Mouse (Mus musculus): ENCODE measurements around the gene Rhob.
A peak's percentile ranks its signal among the peaks of the same experiment; 100 is the strongest.

Gene Rhob

DNA sequence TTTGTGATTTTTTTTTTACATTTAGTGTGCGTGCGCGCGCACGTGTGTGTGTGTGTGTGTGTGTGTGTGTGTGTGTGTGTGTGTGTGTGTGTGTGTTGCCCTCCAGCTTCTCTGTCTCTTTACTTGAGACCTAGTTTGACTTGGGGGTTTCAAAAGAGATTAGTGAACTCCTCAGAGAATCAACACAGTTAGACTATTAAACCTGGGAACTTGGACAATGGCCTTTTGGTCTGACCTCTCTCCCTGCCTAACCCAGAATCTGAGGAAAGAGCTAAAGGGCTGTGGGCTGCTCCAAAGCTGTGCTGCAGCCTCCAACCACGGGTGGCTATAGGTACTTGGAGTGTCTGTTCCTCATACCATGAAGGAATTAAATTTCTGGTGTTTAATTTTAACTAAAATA lies 4.3 kb upstream of the Rhob start:
- DNase-seq (ENCODE audit: low spot score in 2 of 2) = no peak

DNA sequence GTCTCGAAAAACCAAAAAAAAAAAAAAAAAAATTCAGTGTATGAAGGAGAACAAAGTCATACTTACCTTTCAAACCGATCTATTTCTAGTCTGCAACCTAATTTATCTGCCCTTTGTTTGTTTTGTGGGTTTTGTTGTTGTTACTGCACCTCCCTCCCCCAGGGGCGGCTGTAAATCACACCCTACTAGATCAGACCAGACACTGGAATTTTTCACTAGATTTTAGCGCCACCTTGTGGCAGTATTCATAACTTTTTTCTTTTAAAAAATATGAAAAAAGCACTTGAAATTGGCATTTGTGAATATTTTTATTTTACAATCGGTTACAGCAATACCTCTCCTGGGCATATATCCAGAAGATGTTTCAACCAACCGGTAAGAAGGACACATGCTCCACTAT lies 2.7 kb upstream of the Rhob start:
- DNase-seq (ENCODE audit: low spot score in 2 of 2) = peak in 1 of 2 experiments; percentile 59

DNA sequence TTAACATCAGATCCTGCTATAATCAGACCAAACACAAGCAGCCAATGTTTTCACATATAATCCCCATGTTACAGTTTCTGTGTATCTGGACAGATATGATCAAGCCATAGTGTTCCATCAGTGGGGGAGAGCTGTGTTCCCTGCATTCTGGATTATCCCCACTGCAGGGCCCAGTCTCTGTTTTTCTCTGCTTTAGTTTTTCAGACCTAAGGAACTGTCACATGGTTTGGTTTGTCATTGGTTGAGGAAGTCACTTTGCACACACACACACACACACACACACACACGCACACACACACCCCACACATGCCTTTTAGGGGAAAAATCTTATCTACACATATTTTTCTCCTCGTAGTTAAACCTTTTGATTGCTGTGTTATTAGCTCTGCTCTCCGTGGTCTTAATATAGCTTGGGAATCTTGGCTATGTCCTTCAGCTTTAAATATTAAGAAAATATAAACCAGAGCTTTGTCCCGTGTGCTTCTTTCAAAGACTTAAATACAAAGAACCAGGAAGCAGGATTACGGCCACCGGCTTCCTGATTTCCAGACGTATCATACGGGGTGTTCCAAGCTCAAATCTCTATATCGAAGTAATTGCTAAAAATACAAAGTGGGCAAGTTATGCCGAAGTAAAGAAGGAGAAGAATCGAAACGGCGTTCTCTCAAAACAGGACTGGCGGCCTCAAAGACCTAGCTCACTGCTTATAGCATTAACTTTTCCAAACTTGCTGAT lies 1.9 kb upstream of the Rhob start:
- DNase-seq (ENCODE audit: low spot score in 2 of 2) = no peak

DNA sequence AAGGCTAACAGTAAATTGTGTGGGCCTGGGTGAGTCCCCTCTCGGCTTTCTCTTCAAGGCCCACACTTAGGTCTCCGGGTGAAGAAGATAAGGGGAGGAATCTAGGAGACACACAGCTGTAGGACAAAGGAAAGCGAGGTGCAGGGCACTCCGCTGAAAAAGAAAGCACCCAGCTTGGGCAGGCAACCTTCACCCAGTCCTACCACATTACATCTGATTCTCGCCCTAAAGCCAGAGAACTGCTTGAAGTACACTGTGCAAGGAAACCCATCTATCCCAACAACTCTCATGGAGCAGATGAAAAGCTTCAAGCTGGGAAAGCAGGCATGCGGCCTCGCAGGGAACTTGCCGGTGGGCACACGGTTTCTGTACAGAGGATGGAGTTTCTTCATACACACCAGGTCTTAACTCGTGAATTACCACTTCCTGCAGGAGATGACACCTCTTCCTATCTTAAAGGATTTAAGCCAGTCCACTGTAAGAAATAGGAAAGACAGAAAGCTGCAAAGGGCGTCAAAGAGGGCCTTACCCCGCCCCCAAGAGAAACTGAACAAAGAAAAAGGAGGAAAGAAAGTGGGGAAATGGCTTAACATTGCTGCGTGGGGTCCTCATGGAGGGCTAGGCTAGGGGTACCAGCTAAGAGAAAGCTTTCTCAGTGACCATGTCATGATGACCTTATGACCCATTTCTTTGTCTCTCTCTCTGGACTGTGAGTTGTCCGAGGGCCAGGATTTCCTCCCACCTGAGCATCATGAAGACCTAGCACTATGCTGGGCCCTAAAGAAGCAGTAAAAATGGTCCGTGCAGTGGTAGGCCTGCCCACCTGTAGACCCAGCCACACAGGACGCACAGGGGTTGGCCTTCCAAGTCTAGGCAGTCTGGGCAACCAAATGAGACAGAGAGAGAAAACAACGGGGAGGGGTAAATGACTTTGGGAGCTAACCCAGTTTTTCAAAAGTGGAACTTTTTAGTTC lies 1.1 kb upstream of the Rhob start:
- no peak for DNase-seq (ENCODE audit: low spot score in 2 of 2)

DNA sequence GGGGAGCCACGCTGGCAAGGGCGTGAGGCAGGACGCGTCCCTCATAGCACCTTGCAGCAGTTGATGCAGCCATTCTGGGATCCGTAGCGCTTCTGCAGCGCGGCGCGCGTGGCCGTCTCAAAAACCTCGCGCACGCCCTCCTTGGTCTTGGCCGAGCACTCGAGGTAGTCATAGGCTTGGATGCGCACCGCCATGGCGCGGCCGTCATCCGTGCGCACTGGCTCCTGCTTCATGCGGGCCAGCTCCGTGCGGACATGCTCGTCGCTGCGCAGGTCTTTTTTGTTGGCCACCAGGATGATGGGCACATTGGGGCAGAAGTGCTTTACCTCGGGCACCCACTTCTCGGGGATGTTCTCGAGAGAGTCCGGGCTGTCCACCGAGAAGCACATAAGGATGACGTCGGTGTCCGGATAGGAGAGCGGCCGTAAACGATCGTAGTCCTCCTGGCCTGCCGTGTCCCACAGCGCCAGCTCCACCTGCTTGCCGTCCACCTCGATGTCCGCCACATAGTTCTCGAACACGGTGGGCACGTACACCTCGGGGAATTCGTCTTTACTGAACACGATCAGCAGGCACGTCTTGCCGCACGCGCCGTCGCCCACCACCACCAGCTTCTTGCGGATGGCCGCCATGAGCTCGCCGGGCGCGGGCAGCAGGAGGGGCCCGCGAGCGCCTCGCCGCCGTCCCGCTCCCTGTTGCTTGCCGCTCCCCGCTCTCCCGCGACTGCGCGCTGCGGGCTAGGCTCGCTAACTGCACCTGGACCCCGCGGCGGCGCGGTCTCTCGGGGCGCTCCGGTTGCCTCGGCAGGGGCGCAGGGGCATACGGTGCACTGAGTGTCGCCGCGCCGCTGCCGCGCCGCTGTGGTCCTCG lies 573 bp downstream of the Rhob start:
- DNase-seq (ENCODE audit: low spot score in 2 of 2) = peak; percentile 29 to 41

DNA sequence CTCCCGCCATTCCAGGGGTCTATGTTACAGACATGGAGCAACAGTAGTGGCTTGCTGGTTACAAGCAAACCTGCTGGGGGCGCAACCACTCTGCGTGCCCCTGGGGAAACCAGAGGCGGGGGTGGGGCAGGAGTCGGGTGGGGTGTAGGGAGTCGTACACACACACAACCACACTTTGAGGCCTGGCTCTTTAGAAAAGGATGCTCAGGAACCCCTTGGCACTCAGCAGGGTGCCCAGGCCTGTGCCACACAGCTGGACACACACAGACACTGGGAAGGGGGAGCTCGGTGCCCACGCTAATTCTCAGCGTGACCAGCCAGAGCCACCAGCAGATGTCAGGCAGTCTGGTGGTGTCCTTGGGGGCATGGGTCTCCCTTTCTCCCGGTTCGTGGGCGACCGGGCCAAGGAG lies 1.2 kb downstream of the Rhob start:
- DNase-seq (ENCODE audit: low spot score in 2 of 2) = no peak

DNA sequence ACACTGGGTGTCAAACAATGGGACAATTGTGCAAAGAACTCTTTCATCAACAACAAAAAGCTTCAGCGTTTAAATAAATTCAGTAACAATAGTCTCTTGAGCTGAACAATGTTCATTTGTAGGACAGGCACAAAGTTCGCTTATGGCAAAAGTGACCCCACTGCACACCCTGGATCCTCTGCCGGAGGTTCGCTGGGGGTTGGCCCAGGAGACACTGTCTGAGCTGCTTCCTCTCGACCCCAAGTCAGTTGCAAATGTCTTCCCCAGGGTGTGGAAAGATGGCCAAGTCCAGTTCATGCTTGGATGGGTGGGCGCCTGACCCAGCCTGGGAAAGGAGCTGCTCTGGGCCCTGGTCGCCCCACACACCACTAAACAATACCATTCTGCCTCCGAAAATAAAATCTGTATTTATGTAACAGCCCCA lies 1.6 kb downstream of the Rhob start:
- no peak for DNase-seq (ENCODE audit: low spot score in 2 of 2)

DNA sequence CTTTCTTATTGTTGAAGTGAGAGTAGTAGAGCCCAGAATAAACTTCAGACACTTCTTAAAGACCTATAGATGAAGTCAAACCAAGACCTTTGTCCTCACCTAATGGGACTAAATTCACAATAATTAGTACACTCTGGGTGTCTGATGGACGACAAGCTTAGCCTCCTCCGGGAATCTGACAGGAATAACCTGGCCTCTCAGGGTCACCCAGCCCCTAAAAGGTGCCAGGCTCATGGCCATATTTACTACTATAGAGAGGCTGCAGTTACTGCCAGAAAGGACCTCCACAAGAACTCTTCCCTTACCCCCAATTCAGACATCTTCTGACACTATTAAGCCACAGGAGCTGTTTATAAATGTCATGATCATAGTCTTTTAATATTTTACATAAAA lies 2.5 kb downstream of the Rhob start:
- DNase-seq (ENCODE audit: low spot score in 2 of 2) = no peak

DNA sequence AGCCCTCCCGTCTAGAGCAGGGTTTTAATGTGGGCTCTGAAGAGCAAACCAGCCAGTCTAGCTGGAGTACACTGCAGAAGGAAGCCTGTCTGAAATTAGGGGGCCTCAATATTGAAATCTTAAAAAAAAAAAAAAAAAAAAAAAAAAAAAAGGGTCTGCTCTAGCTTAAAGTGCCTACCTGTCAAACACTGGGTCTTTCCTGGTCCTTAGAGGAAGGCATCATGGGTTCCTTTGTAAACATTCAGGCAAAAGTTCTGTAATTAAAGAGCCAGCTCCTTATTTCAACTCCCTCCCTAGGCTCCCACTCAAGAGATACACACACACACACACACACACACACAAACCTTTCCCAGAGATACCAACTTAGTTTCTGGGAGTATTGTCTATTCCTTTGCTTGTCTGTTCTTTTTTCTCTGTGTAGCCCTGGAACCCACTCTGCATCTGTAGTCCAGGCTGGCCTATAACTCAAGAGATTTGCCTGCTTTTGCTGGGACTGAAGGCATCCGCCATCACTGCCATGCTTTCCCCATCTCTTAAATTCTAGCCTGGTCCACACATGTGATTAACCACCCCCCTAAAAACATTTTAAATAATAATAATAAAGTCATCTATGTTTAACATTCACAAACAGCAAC lies 3.0 kb downstream of the Rhob start:
- DNase-seq (ENCODE audit: low spot score in 2 of 2) = no peak

DNA sequence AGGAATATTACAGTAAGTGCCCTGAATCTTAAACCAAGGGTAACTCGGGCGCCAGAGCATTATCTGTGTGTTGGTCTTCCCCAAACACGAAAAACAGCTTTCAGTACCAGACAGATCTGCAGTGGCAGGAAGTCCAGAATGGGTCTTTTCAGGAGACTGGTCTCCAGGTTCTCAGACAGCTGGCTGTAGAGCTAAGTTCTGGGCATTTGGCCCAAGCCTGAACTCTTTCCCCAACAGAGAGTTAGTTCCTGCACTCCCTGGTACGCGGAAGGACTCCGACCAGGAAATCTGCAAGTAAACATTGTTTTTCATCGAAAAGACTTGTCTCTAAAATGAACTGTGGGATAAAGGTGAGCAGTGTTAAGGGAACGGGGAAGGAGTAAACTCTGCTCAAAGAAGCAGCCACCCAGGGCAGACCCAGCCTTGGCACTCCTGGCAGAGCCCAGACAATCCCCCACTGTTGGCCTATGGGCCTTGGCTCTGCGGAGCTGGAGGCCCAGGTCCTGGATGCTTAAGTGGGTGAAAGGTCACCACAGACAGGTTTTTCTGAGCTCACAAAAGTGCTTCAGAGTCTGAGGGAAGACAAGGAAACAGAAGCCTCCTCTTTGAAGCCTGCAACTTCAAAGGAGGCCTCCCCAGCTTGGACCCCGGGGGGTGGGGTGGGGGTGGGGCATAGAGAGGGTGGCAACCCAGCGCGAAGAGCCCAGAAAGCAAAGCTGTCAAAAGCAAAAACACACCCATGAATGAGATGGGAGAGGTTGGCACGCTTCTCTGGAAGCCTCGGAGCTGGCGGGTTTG lies 3.7 kb downstream of the Rhob start:
- no peak for DNase-seq (ENCODE audit: low spot score in 2 of 2)

DNA sequence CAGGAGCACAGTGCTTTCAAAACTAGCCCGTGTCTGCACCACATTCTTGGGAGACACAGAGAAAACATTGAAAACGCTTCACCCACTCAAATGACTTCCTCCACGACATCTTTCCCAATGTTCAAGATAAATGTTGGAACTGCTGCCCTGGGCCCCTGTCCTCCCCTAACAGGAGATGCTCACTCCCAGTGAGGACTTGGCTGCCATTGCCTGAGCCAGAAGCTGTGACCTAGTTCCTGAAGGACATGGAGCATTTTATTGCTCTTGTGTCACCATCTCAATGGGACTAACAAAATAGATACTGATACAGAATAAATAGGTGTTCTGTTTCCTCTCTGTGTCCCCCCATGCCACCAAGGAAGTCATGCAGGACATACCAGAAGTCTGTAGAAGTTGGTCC lies 5.1 kb downstream of the Rhob start:
- no peak for DNase-seq (ENCODE audit: low spot score in 2 of 2)

DNA sequence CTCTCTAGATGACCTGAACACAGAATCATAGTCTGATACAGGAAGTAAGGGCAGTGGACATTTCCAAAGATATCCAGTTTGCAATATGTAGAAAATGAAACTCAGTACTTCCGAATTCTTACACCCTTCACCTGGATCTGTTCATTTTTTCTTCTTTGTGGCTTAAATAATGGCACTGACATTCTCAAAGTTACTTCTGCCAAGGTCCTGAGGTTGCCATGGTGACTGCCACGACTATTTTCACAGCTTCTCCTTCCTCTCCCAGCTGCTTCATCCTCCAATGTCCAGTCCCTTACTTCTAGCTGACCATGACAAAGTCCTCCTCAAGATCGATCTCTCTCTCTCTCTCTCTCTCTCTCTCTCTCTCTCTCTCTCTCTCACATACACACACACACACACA lies 6.4 kb downstream of the Rhob start:
- no peak for DNase-seq (ENCODE audit: low spot score in 2 of 2)

DNA sequence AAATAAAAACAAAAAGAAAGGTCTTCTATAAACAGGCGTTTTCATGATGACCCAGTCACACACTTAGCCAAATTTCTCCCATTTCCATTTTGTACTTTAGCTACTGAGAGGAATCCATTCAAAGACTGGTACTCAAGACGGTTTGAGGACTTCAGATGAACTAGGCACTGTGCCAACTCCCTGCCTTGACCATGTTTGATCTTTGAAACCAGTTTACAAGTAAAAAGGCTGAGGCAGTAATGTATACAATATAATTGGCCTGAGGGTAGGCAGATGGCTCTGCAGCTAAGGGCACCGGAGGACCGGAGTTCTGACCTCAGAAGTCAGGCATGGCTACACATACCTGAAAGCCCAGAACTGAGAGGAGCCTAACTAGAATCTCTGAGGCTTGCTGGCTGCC lies 10.7 kb downstream of the Rhob start:
- no peak for DNase-seq (ENCODE audit: low spot score in 2 of 2)

DNA sequence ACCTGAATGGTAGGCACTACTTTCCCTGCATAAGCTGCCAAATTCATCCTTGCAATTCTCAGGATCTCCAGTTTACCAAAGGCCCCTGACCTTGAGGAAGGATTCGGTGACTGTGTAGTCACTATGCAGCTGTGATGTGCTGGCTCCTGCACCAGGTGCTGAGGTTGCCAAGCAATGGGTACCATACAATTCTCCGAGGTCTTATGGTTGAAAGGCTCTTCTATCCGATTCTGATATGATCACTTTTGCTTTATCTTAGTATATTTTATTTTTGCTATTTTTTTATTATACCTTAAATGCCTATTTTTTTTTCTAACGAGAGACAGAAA lies 11.2 kb downstream of the Rhob start:
- no peak for DNase-seq (ENCODE audit: low spot score in 2 of 2)

DNA sequence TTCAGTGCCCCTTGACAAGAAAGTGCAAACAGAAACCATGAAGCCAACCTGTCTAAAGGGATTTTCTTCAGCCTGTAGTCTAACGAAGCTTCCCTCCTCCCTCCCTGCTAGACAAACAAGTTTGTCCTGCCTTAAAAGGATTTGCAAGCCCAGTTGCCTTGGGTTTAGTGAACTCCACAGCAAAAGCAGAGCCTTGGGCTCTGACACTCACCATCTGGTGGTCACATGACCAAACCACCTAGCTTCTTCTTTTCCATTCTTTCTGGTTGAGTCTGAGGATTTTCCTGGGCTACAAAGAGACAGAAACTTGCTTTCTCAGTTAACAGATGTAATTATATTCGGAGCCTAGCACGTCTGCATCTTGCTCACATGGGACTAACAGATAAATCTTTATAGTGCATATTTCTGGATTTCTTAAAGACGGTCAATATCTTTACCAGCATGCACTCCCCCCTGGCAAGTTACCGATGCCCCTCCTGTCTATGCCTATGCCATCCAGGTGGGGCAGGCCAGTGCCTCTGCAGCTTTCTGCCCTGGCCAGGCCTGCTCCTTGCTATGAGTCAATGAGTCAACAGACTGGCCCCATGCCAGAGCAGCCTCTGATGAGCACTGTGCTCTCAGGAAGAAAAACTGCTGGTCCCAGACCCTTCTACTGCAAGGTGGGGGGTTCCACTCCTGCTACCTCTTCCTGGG lies 11.7 kb downstream of the Rhob start:
- DNase-seq (ENCODE audit: low spot score in 2 of 2) = no peak

DNA sequence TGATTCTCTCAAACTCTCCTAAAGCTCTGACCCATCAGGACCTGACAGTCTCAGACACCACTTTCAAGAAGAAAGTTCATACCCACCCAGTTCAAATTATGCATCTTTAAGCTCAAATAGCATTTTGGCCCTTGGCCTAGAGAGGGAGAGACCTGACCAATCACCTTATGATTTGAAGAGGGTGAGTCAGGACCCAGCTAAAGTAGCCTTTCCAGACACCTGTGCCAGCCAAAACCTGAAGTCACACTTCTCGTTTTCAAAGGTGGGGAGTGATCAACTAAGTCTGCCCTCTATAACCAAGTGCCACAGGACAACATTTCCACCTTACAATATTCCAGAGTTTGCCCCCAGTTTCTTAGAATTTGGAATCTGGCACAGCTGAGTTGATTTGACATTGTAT lies 12.5 kb downstream of the Rhob start:
- DNase-seq (ENCODE audit: low spot score in 2 of 2) = no peak

DNA sequence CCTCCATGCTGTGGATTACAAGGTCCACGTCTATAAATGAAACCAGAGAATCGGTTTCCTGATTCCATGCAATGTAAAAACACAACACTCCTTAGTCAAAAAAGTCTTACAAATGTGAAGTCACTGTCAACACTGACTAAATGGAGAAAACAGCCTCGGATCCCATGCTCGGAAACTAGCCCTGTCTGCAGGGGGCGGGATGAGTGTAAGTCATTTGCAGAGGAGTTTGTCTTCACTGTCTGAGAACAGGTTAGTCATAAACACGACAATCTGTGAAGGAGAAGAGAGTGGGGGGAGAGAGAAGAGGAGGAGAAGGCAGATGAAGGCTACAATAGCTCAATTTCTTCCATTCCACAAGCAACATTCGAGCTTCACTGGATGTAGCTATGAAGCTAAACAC lies 14.6 kb downstream of the Rhob start:
- no peak for DNase-seq (ENCODE audit: low spot score in 2 of 2)

DNA sequence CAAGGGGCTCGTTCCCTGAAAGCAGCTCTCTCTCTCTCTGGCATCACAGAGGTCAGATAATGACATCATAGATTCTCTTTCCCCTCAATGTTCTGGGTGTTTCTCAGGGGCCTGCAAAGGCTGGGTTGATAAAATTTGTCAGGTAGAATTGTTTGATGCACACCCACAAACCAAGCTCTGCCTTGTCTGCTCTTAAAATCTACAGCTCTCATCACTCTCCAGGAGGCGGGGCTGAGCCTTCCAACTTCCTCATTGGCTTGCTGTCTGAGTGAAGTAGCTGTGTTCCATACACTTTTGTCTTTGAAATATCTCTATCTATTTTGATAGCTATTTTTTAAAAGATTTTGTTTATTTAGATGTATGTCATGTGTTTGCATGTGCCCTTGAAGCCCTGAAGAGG lies 17.6 kb downstream of the Rhob start:
- no peak for DNase-seq (ENCODE audit: low spot score in 2 of 2)

DNA sequence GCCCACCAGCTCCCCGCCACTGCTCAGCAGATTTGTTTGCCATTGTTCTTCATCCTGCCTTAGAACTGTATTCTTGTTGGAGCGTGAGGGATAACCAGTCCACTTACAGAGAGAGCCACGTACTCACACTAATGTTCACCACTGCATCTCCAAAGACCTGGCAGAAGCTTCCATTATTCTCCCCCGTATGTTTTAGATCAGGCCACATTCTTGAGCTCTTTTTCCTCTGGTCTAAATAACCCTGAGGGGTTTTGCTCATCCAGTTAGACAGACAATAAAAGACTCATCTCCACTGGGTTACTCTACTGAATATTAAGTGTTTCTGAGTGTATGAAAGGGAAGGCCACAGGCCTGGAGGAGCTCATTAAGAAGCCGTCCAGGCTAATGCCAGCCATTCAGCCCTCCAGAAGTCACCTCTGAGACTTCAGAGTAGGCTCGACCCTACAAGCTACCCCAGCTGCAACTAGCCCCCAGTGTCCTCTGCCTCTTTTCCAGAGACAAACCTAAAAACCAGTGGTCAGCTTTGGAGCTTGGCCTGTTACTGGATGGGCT lies 24.9 kb downstream of the Rhob start:
- DNase-seq (ENCODE audit: low spot score in 2 of 2) = no peak

All from spleen, postnatal 36 days (tissue).